Mouse (Mus musculus): Measurements from ENCODE around the gene Wap. TPM values are rescaled to one million over a fixed set of nuclear protein-coding genes. Genes with fewer than 3 reads are reported as not detected.
A peak's percentile ranks its signal among the peaks of the same experiment; 100 is the strongest.

Gene Wap
- total and polyA plus RNA-seq, 2 experiments from 2014 or later = not detected

- TF ChIP-seq CTCF (IDR thresholded peaks at IDR 0.05; ENCODE audit: low read depth) = peak; percentile 61
- no peak overlapping the region for H3K27ac ChIP-seq (ENCODE audit: low read depth, low read length)
- no peak overlapping the region for H3K9ac ChIP-seq
- H3K36me3 ChIP-seq (ENCODE audit: insufficient read depth) = peaks cover 5% of the 10 kb centered on the region; the same call in 1 of the 2 replicates
- no peak overlapping the region for H3K4me2 ChIP-seq (ENCODE audit: low read depth)
- H3K4me1 ChIP-seq (ENCODE audit: insufficient read depth) = peaks cover 15% of the 10 kb centered on the region
- H3K27me3 ChIP-seq (ENCODE audit: insufficient read depth, low read length) = no peaks in the 10 kb centered on the region
- 0 out of 2 replicates have a peak, but pooled peaks cover 4% of the 10 kb centered on the region for H3K9me3 ChIP-seq (ENCODE audit: low read length)
- 24% methylated on average over 4 of the region's 4 CpGs for WGBS
- DNase-seq (no peak), ATAC-seq (no peak)
- H3K4me3 ChIP-seq (ENCODE audit: low read depth, low read length) = no peak overlapping the region
Measured at GRCm38 (mm10) chr11:6628568-6628967, 9.9 kb downstream of the Wap start.

GRCm38 (mm10) chr11:6627731-6628130 lies 10.7 kb downstream of the Wap start:
- Histone ChIP-seq H3K4me1 (ENCODE audit: insufficient read depth) (peaks cover 15% of the 10 kb centered on the region), H3K4me3 (ENCODE audit: low read depth, low read length) (no peak overlapping the region), H3K9me3 (ENCODE audit: low read length) (0 out of 2 replicates have a peak, but pooled peaks cover 4% of the 10 kb centered on the region), H3K27me3 (ENCODE audit: insufficient read depth, low read length) (no peaks in the 10 kb centered on the region), H3K27ac (ENCODE audit: low read depth, low read length) (no peak overlapping the region), H3K36me3 (ENCODE audit: insufficient read depth) (peaks cover 13% of the 10 kb centered on the region), H3K4me2 (ENCODE audit: low read depth) (no peak overlapping the region), H3K9ac (no peak overlapping the region)
- no peak for TF ChIP-seq CTCF (IDR thresholded peaks at IDR 0.05; ENCODE audit: low read depth)
- WGBS = 90% methylated on average over 4 of the region's 4 CpGs
- DNase-seq (no peak), ATAC-seq (no peak)

- no peak for TF ChIP-seq CTCF (IDR thresholded peaks at IDR 0.05; ENCODE audit: low read depth)
- 15% methylated on average over 16 of the region's 16 CpGs for WGBS
- H3K4me2 ChIP-seq (ENCODE audit: low read depth) = peak overlapping the region; percentile 70
- 0 out of 2 replicates have a peak, but pooled peaks cover 2% of the 10 kb centered on the region for H3K9me3 ChIP-seq (ENCODE audit: low read length)
- peak overlapping the region; percentile 86 for H3K27ac ChIP-seq (ENCODE audit: low read depth, low read length)
- H3K36me3 ChIP-seq (ENCODE audit: insufficient read depth) = peaks cover 20% of the 10 kb centered on the region
- no peaks in the 10 kb centered on the region for H3K27me3 ChIP-seq (ENCODE audit: insufficient read depth, low read length)
- H3K9ac ChIP-seq = peak overlapping the region; percentile 73
- H3K4me1 ChIP-seq (ENCODE audit: insufficient read depth) = peaks cover 15% of the 10 kb centered on the region
- DNase-seq (no peak), ATAC-seq (peak; percentile 10)
- H3K4me3 ChIP-seq (ENCODE audit: low read depth, low read length) = peak overlapping the region; percentile 77
Measured at GRCm38 (mm10) chr11:6626388-6626772, 12.1 kb downstream of the Wap start.

GRCm38 (mm10) chr11:6625478-6626387 lies 12.7 kb downstream of the Wap start, which contains the start of gene Tbrg4:
Gene Tbrg4, minus strand, starts transcription at chr11:6626067.
- DNase-seq (peak; percentile 98), ATAC-seq (peak; percentile 97)
- Histone ChIP-seq H3K27me3 (ENCODE audit: insufficient read depth, low read length) (no peaks in the 10 kb centered on the region), H3K4me2 (ENCODE audit: low read depth) (peak within 1 kb of the TSS; percentile 70), H3K9me3 (ENCODE audit: low read length) (no peaks in the 10 kb centered on the region), H3K9ac (peak within 1 kb of the TSS; percentile 73), H3K4me1 (ENCODE audit: insufficient read depth) (peaks cover 15% of the 10 kb centered on the region), H3K4me3 (ENCODE audit: low read depth, low read length) (peak within 1 kb of the TSS; percentile 77), H3K36me3 (ENCODE audit: insufficient read depth) (peaks cover 27% of the 10 kb centered on the region), H3K27ac (ENCODE audit: low read depth, low read length) (peak within 1 kb of the TSS; percentile 86)
- WGBS = 2% methylated on average over 65 of the region's 66 CpGs
- peak; percentile 3; the same call in 1 of the 2 replicates for TF ChIP-seq CTCF (IDR thresholded peaks at IDR 0.05; ENCODE audit: low read depth)

GRCm38 (mm10) chr11:6624619-6625382 lies 13.6 kb downstream of the Wap start:
- Histone ChIP-seq H3K4me1 (ENCODE audit: insufficient read depth) (peaks cover 15% of the 10 kb centered on the region), H3K9me3 (ENCODE audit: low read length) (no peaks in the 10 kb centered on the region), H3K36me3 (ENCODE audit: insufficient read depth) (peaks cover 36% of the 10 kb centered on the region), H3K4me3 (ENCODE audit: low read depth, low read length) (peak overlapping the region; percentile 77), H3K9ac (peak overlapping the region; percentile 73), H3K27me3 (ENCODE audit: insufficient read depth, low read length) (no peaks in the 10 kb centered on the region), H3K27ac (ENCODE audit: low read depth, low read length) (no peak overlapping the region), H3K4me2 (ENCODE audit: low read depth) (peak overlapping the region; percentile 70)
- ATAC-seq (no peak), DNase-seq (no peak)
- TF ChIP-seq CTCF (IDR thresholded peaks at IDR 0.05; ENCODE audit: low read depth) = no peak
- 75% methylated on average over 14 of the region's 14 CpGs for WGBS

GRCm38 (mm10) chr11:6623704-6624103 lies 14.7 kb downstream of the Wap start:
- Histone ChIP-seq H3K27me3 (ENCODE audit: insufficient read depth, low read length) (no peaks in the 10 kb centered on the region), H3K9ac (no peak overlapping the region), H3K4me3 (ENCODE audit: low read depth, low read length) (no peak overlapping the region), H3K4me2 (ENCODE audit: low read depth) (no peak overlapping the region), H3K4me1 (ENCODE audit: insufficient read depth) (peaks cover 15% of the 10 kb centered on the region), H3K27ac (ENCODE audit: low read depth, low read length) (no peak overlapping the region), H3K9me3 (ENCODE audit: low read length) (no peaks in the 10 kb centered on the region), H3K36me3 (ENCODE audit: insufficient read depth) (peaks cover 47% of the 10 kb centered on the region)
- ATAC-seq = no peak
- DNase-seq = no peak
- 91% methylated on average over 10 of the region's 10 CpGs for WGBS
- no peak for TF ChIP-seq CTCF (IDR thresholded peaks at IDR 0.05; ENCODE audit: low read depth)

Data from forebrain, postnatal 0 days (tissue).